Mouse (Mus musculus) limb, embryonic 14.5 days (tissue): ENCODE data around the gene Hoxc10. TPM values are rescaled to one million over a fixed set of nuclear protein-coding genes. Genes with fewer than 3 reads are reported as not detected.
A peak's percentile ranks its signal among the peaks of the same experiment; 100 is the strongest.

Experiments used
- ATAC-seq: fragments of 200-750 bp; cut with Nextera tagmentation; 2 replicates; pipeline ENCODE4 v1.8.0; 2017; ENCODE audit warnings: low read depth, moderate number of reproducible peaks, moderate TSS enrichment; ENCODE audit not compliant: low FRiP score
- DNase-seq: peaks from one replicate; pipeline ENCODE4 v3.0.0-alpha.2; 2015; ENCODE audit warnings: low spot score
- H3K27ac ChIP-seq: fragments of 300-500 bp; sonication (generic); replicated peaks from 2 replicates; pipeline ENCODE4 v1.5.1; 2014; ENCODE audit warnings: low read depth, mild to moderate bottlenecking, low read length, moderate library complexity, mixed read lengths
- H3K27me3 ChIP-seq: fragments of 300-500 bp; sonication (generic); 2 replicates; pipeline ENCODE4 v1.6.1; 2014; ENCODE audit warnings: low read length, mixed read lengths; ENCODE audit not compliant: control insufficient read depth, insufficient read depth
- H3K36me3 ChIP-seq: fragments of 300-500 bp; sonication (generic); 2 replicates; pipeline ENCODE4 v1.6.1; 2014; ENCODE audit warnings: mild to moderate bottlenecking, low read length, moderate library complexity, mixed read lengths; ENCODE audit not compliant: control insufficient read depth, insufficient read depth
- H3K4me1 ChIP-seq: fragments of 300-500 bp; sonication (generic); 2 replicates; pipeline ENCODE4 v1.6.1; 2014; ENCODE audit warnings: antibody characterized with exemption, low read length, mixed read lengths; ENCODE audit not compliant: control insufficient read depth, insufficient read depth
- H3K4me2 ChIP-seq: fragments of 300-500 bp; sonication (generic); replicated peaks from 2 replicates; pipeline ENCODE4 v1.6.1; 2014; ENCODE audit warnings: low read depth, mild to moderate bottlenecking, low read length, moderate library complexity; ENCODE audit not compliant: severe bottlenecking
- H3K4me3 ChIP-seq: fragments of 300-500 bp; sonication (generic); replicated peaks from 2 replicates; pipeline ENCODE4 v1.5.1; 2014; ENCODE audit warnings: low read length
- H3K9ac ChIP-seq: fragments of 300-500 bp; sonication (generic); 2 replicates; pipeline ENCODE4 v1.6.1; 2014; ENCODE audit warnings: mild to moderate bottlenecking, low read depth, low read length, moderate library complexity; ENCODE audit not compliant: severe bottlenecking
- H3K9me3 ChIP-seq: fragments of 300-500 bp; sonication (generic); 2 replicates; pipeline ENCODE4 v1.6.1; 2016; ENCODE audit warnings: low read length; ENCODE audit not compliant: control insufficient read depth
- POLR2A ChIP-seq: fragments of 200-500 bp; IDR thresholded peaks from 2 replicates; pipeline ENCODE4 v1.8.0; 2012; ENCODE audit warnings: inconsistent platforms, mild to moderate bottlenecking, moderate library complexity, borderline replicate concordance; ENCODE audit not compliant: insufficient read depth, insufficient read length; ENCODE audit errors: extremely low read depth
- WGBS: fragments of 180-500 bp; shearing (Covaris S2); extraction: QIAGEN DNeasy Blood & Tissue Kit; methylation state at CpG from one replicate; pipeline ENCODE4 v1.1.7; 2014; 5-methylcytosine and 5-hydroxymethylcytosine counted together
- microRNA counts: library from miRNA; unstranded; fragments of <30 nt; microRNA quantifications from one replicate; lab custom pipeline; 2016
- microRNA-seq: library from miRNA; unstranded; fragments of <30 nt; microRNA quantifications from one replicate; pipeline ENCODE4, GENCODE M21; 2016
- polyA plus RNA-seq, 2 experiments: library from polyadenylated mRNA; depleted of rRNA in 1 of 2; stranded (reverse) in 1 of 2; unstranded in 1 of 2; fragments of >200 nt; fragmentation: Nextera tagmentation in 1 of 2; extraction: Ambion mirVana in 1 of 2; gene quantifications; 2 replicates each; pipeline versions ENCODE4 v1.2.1 to v1.2.3; 2012 to 2014

Hoxc10 gene
- polyA plus RNA-seq, 2 experiments, result 5.8 to 14.3 TPM

DNA sequence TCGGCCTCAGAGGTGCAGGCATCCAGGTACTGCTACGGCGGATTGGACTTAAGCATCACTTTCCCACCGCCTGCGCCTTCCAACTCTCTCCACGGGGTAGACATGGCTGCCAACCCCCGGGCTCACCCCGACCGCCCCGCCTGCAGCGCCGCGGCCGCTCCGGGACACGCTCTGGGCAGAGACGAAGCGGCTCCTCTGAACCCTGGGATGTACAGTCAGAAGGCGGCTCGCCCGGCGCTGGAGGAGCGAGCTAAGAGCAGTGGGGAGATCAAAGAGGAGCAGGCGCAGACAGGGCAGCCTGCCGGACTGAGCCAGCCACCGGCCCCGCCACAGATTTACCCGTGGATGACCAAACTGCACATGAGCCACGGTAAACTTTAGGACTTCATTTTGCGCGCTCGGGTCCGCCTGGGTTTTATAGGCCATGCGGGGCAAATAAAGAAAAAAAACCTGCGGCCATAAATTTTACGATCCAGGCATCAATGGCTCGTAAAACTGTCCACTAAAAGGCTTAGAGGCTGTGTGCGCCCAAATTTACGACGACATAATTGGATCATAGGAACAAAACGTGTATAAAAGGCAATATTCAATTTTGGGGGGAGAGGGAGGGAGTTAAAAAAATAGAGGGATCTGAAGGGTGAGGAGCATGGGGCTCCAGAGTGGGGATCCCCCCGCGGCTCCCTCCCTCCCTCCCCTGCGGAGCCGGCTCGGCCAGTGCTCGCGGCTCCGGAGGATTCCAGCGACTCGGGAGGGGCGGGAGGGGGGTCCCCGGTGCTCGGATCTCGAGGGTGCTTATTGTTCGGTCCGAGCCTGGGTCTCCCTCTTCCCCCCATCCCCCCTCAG, 47.8 kb downstream of the Hoxc10 start:
- peak; percentile 58 for ATAC-seq
- under 1% methylated on average over 45 of the region's 57 CpGs for whole genome bisulfite sequencing
- H3K27ac ChIP-seq, result no peak overlapping the region; the same call in 1 of the 2 replicates
- peaks cover 14% of the 10 kb centered on the region; the same call in 1 of the 2 replicates for H3K4me1 ChIP-seq
- H3K27me3 ChIP-seq, result peaks cover 97% of the 10 kb centered on the region
- H3K4me3 ChIP-seq, result peak overlapping the region; percentile 31
- H3K9ac ChIP-seq, result peak overlapping the region; percentile 22
- TF ChIP-seq POLR2A, result no peak
- no peaks in the 10 kb centered on the region for H3K36me3 ChIP-seq
- peak; percentile 64 for DNase-seq
- H3K4me2 ChIP-seq, result peak overlapping the region; percentile 50
- H3K9me3 ChIP-seq, result no peaks in the 10 kb centered on the region

- WGBS, result 4% methylated on average over 18 of the region's 28 CpGs
- Histone ChIP-seq H3K4me2 (peak overlapping the region; percentile 50), H3K9me3 (no peaks in the 10 kb centered on the region), H3K36me3 (no peaks in the 10 kb centered on the region), H3K27me3 (peaks cover 97% of the 10 kb centered on the region), H3K4me3 (peak overlapping the region; percentile 31), H3K4me1 (peaks cover 14% of the 10 kb centered on the region; the same call in 1 of the 2 replicates), H3K9ac (peak overlapping the region; percentile 6; the same call in 1 of the 2 replicates), H3K27ac (no peak overlapping the region)
- no peak for TF ChIP-seq POLR2A
- ATAC-seq (no peak), DNase-seq (no peak)
Measured at GRCm38 (mm10) chr15:103015009-103015399, 48.4 kb downstream of the Hoxc10 start.

GRCm38 (mm10) chr15:103015406-103016166, 49.0 kb downstream of the Hoxc10 start:
- Histone ChIP-seq H3K4me2 (peak overlapping the region; percentile 50), H3K27me3 (peaks cover 97% of the 10 kb centered on the region), H3K36me3 (no peaks in the 10 kb centered on the region), H3K4me3 (peak overlapping the region; percentile 31; the same call in 1 of the 2 replicates), H3K27ac (no peak overlapping the region), H3K9ac (0 out of 2 replicates have a peak overlapping the region, but pooled peaks have one; percentile 6), H3K9me3 (no peaks in the 10 kb centered on the region), H3K4me1 (peaks cover 12% of the 10 kb centered on the region; the same call in 1 of the 2 replicates)
- WGBS, result 4% methylated on average over 19 of the region's 19 CpGs
- TF ChIP-seq POLR2A, result no peak
- ATAC-seq, result no peak
- no peak for DNase-seq

GRCm38 (mm10) chr15:103018636-103019035, 52.0 kb downstream of the Hoxc10 start, which contains the start of gene Hoxc4:
Gene Hoxc4, plus strand, starts transcription at chr15:103018934.
- Histone ChIP-seq H3K4me3 (no peak within 1 kb of the TSS), H3K4me1 (peaks cover 10% of the 10 kb centered on the region; the same call in 1 of the 2 replicates)
- WGBS, result 16% methylated on average over 9 of the region's 9 CpGs

DNA sequence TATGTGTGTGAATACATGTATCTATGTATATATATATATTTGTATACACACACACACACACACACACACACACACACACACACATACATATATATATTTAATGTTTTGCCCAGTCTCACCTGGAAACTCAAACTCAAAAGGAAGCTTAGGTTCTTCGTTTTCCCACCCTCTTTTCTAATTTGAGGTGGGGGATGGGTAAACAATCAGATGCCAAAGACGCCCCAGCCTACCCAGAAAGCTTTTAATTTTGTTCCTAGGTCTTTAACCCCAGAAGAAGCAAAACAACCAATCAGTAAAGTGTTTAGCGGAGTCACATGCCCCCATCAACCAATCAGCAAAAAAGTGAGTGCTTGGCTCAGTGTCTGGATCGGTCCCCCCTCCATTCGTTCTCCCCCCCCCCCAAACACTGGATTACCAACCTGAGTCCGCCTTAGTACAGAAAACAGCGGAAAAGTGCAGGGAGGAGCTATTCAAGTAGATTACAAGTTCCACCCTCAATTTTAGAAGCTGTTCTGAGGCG, 54.4 kb downstream of the Hoxc10 start:
- no peak for ATAC-seq
- DNase-seq, result no peak
- Histone ChIP-seq H3K4me1 (peaks cover 5% of the 10 kb centered on the region; the same call in 1 of the 2 replicates), H3K9me3 (no peaks in the 10 kb centered on the region), H3K36me3 (no peaks in the 10 kb centered on the region), H3K9ac (no peak overlapping the region), H3K4me2 (no peak overlapping the region), H3K27me3 (peaks cover 98% of the 10 kb centered on the region), H3K27ac (no peak overlapping the region), H3K4me3 (no peak overlapping the region)
- WGBS, result 6% methylated on average over 8 of the region's 8 CpGs
- no peak for TF ChIP-seq POLR2A

More at GRCm38 (mm10) chr15:103018636-103019035, 52.0 kb downstream of the Hoxc10 start, which contains the start of gene Hoxc4:
- Histone ChIP-seq H3K9me3 (no peaks in the 10 kb centered on the region), H3K4me2 (no peak within 1 kb of the TSS), H3K27me3 (peaks cover 99% of the 10 kb centered on the region), H3K36me3 (no peaks in the 10 kb centered on the region), H3K27ac (no peak within 1 kb of the TSS), H3K9ac (no peak within 1 kb of the TSS)
- ATAC-seq (no peak), DNase-seq (no peak)
- TF ChIP-seq POLR2A, result no peak

MicroRNAs encoded within 50 kb of the gene (microRNA counts, 519-probe panel; counts per million panel counts)
- microRNA mmu-miR-615-3p (lab: Ali Mortazavi, UCI) (not detected), microRNA mmu-miR-615-5p (lab: Ali Mortazavi, UCI) (not detected)

Small RNA genes within 50 kb of the gene (microRNA-seq; reads per million reads assigned to microRNA genes)
- 441 reads per million, percentile 64 among the genes with 10 or more reads in this experiment for gene Mir196a-2
- 948 reads per million, percentile 72 among the genes with 10 or more reads in this experiment for gene Mir615

Other genes starting within 250 kb of the Hoxc10 start
- 54.7 and 57.5 TPM in 2 replicates for gene Calcoco1, start 244.6 kb upstream of the Hoxc10 start, polyA plus RNA-seq (2012; rRNA removed)
- gene Calcoco1, start 244.6 kb upstream of the Hoxc10 start, polyA plus RNA-seq (2014; fragmentation: Nextera tagmentation; extraction: Ambion mirVana), result 56.6 and 62.9 TPM in 2 replicates
- gene Hoxc13, start 45.7 kb upstream of the Hoxc10 start, polyA plus RNA-seq (2012; rRNA removed), result 2.5 and 2.9 TPM in 2 replicates
- gene Hoxc13, start 45.7 kb upstream of the Hoxc10 start, polyA plus RNA-seq (2014; fragmentation: Nextera tagmentation; extraction: Ambion mirVana), result 6.1 and 7.7 TPM in 2 replicates
- gene Hoxc12, start 30.0 kb upstream of the Hoxc10 start, polyA plus RNA-seq (2012; rRNA removed), result 3.6 and 4.5 TPM in 2 replicates
- gene Hoxc12, start 30.0 kb upstream of the Hoxc10 start, polyA plus RNA-seq (2014; fragmentation: Nextera tagmentation; extraction: Ambion mirVana), result 4.0 and 4.2 TPM in 2 replicates
- 7.4 and 7.6 TPM in 2 replicates for gene Hoxc11, start 12.4 kb upstream of the Hoxc10 start, polyA plus RNA-seq (2012; rRNA removed)
- gene Hoxc11, start 12.4 kb upstream of the Hoxc10 start, polyA plus RNA-seq (2014; fragmentation: Nextera tagmentation; extraction: Ambion mirVana), result 1.4 TPM in 2 replicates
- gene Hoxc5, start 647 bp downstream of the Hoxc10 start, polyA plus RNA-seq (2012; rRNA removed), result 7.6 and 9.0 TPM in 2 replicates
- 2.6 and 3.5 TPM in 2 replicates for gene Hoxc5, start 647 bp downstream of the Hoxc10 start, polyA plus RNA-seq (2014; fragmentation: Nextera tagmentation; extraction: Ambion mirVana)
- gene Hoxc9, start 9.6 kb downstream of the Hoxc10 start, polyA plus RNA-seq (2012; rRNA removed), result 2.1 TPM in 2 replicates
- 1.1 and 1.3 TPM in 2 replicates for gene Hoxc9, start 9.6 kb downstream of the Hoxc10 start, polyA plus RNA-seq (2014; fragmentation: Nextera tagmentation; extraction: Ambion mirVana)
- 3.5 and 3.9 TPM in 2 replicates for gene Hoxc8, start 23.8 kb downstream of the Hoxc10 start, polyA plus RNA-seq (2012; rRNA removed)
- gene Hoxc8, start 23.8 kb downstream of the Hoxc10 start, polyA plus RNA-seq (2014; fragmentation: Nextera tagmentation; extraction: Ambion mirVana), result 1.9 TPM in 2 replicates
- gene Hoxc6, start 31.5 kb downstream of the Hoxc10 start, polyA plus RNA-seq (2012; rRNA removed), result 8.0 and 10.4 TPM in 2 replicates
- 2.4 and 2.5 TPM in 2 replicates for gene Hoxc6, start 31.5 kb downstream of the Hoxc10 start, polyA plus RNA-seq (2014; fragmentation: Nextera tagmentation; extraction: Ambion mirVana)
- 5.9 and 7.5 TPM in 2 replicates for gene Hoxc4, start 52.1 kb downstream of the Hoxc10 start, polyA plus RNA-seq (2012; rRNA removed)
- 1.9 and 3.5 TPM in 2 replicates for gene Hoxc4, start 52.1 kb downstream of the Hoxc10 start, polyA plus RNA-seq (2014; fragmentation: Nextera tagmentation; extraction: Ambion mirVana)
- 18.6 and 22.4 TPM in 2 replicates for gene Smug1, start 200.3 kb downstream of the Hoxc10 start, polyA plus RNA-seq (2012; rRNA removed)
- gene Smug1, start 200.3 kb downstream of the Hoxc10 start, polyA plus RNA-seq (2014; fragmentation: Nextera tagmentation; extraction: Ambion mirVana), result 18.2 and 18.9 TPM in 2 replicates